Mouse (Mus musculus): ENCODE measurements around the gene Apaf1. TPM values are rescaled to one million over a fixed set of nuclear protein-coding genes. Genes with fewer than 3 reads are reported as not detected.
A peak's percentile ranks its signal among the peaks of the same experiment; 100 is the strongest.

Gene Apaf1
- polyA plus RNA-seq, 1 experiment from 2014 or later: 21.8 TPM

DNA sequence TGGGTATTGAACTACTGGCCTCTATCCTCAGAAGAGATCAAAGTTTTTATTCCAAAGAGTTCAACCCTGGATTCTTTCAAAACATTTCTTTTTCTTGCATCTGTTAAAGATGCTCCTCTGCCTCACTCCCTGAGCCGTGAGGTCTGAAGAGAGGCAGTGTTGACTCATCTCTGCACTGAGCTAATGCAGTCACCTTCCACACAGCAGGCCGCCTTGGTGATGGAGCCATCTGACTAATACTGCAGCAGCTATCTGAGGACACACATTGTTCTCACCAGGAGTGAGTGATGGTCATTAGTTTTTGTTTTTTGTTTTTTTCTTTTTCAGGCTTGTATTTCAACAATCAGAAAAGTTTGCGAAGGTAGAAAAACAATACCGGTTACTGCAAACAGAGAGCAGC is 10.2 kb upstream of the Apaf1 start:
- Histone ChIP-seq H3K9me3 (ENCODE audit: control insufficient read depth, low read length) (no peaks in the 10 kb centered on the region), H3K4me3 (replicated peaks; ENCODE audit: low read length) (no peak overlapping the region), H3K27ac (ENCODE audit: low read length) (no peak overlapping the region), H3K4me2 (ENCODE audit: low read length) (no peak overlapping the region), H3K36me3 (ENCODE audit: control insufficient read depth, insufficient read depth) (no peaks in the 10 kb centered on the region), H3K9ac (replicated peaks; ENCODE audit: low read depth, low read length) (no peak overlapping the region), H3K4me1 (replicated peaks; ENCODE audit: control insufficient read depth, insufficient read depth, low read length) (no peaks in the 10 kb centered on the region), H3K27me3 (replicated peaks; ENCODE audit: control insufficient read depth, insufficient read depth, low read length) (no peaks in the 10 kb centered on the region)
- ATAC-seq: no peak
- WGBS: 90% methylated on average over 4 of the region's 4 CpGs

DNA sequence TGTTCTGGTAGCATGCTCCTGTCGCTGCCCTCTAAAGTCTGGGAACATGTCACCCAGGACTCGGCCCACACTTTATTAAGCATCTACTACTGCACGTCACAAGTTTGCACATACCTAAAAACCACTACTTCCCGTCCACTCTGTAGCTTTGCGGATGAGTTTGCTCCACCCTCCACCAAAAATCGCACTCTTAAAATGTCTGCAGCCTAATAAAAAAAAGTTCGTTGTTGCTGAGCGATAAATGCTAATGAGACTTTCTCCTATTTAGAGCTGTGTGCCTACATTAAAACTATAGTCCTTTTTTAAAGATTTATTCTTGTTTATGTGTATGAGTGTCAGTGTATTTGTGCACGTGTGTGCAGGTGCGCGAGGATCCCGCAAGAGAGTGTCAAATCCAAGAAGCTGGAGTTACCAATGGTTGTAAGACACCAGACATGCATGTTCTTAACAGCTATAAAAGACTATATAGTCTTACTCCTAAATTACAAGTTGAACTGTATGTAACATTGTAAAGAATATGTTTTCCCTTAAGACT is 890 bp upstream of the Apaf1 start:
- WGBS: 41% methylated on average over 12 of the region's 12 CpGs
- H3K4me3 ChIP-seq (replicated peaks; ENCODE audit: low read length): peak overlapping the region; percentile 89
- peak overlapping the region; percentile 70 for H3K4me2 ChIP-seq (ENCODE audit: low read length)
- H3K9ac ChIP-seq (replicated peaks; ENCODE audit: low read depth, low read length): peak overlapping the region; percentile 72
- H3K4me1 ChIP-seq (replicated peaks; ENCODE audit: control insufficient read depth, insufficient read depth, low read length): peaks cover 6% of the 10 kb centered on the region
- H3K27me3 ChIP-seq (replicated peaks; ENCODE audit: control insufficient read depth, insufficient read depth, low read length): no peaks in the 10 kb centered on the region
- no peak for ATAC-seq
- no peaks in the 10 kb centered on the region for H3K9me3 ChIP-seq (ENCODE audit: control insufficient read depth, low read length)
- H3K27ac ChIP-seq (ENCODE audit: low read length): peak overlapping the region; percentile 57; the same call in 1 of the 2 replicates
- no peaks in the 10 kb centered on the region for H3K36me3 ChIP-seq (ENCODE audit: control insufficient read depth, insufficient read depth)

GRCm38 (mm10) chr10:91081959-91082507 is 537 bp downstream of the Apaf1 start:
- ATAC-seq: no peak; the same call in 1 of the 2 replicates
- H3K4me2 ChIP-seq (ENCODE audit: low read length): peak overlapping the region; percentile 77
- H3K27me3 ChIP-seq (replicated peaks; ENCODE audit: control insufficient read depth, insufficient read depth, low read length): no peaks in the 10 kb centered on the region
- H3K4me3 ChIP-seq (replicated peaks; ENCODE audit: low read length): peak overlapping the region; percentile 89
- WGBS: 0% methylated on average over 26 of the region's 27 CpGs
- H3K9ac ChIP-seq (replicated peaks; ENCODE audit: low read depth, low read length): peak overlapping the region; percentile 87
- no peaks in the 10 kb centered on the region for H3K36me3 ChIP-seq (ENCODE audit: control insufficient read depth, insufficient read depth)
- peak overlapping the region; percentile 85 for H3K27ac ChIP-seq (ENCODE audit: low read length)
- peaks cover 6% of the 10 kb centered on the region for H3K4me1 ChIP-seq (replicated peaks; ENCODE audit: control insufficient read depth, insufficient read depth, low read length)
- H3K9me3 ChIP-seq (ENCODE audit: control insufficient read depth, low read length): no peaks in the 10 kb centered on the region

GRCm38 (mm10) chr10:91080540-91080939 is 2.0 kb downstream of the Apaf1 start:
- Histone ChIP-seq H3K27me3 (replicated peaks; ENCODE audit: control insufficient read depth, insufficient read depth, low read length) (no peaks in the 10 kb centered on the region), H3K9me3 (ENCODE audit: control insufficient read depth, low read length) (no peaks in the 10 kb centered on the region), H3K27ac (ENCODE audit: low read length) (no peak overlapping the region), H3K36me3 (ENCODE audit: control insufficient read depth, insufficient read depth) (no peaks in the 10 kb centered on the region), H3K9ac (replicated peaks; ENCODE audit: low read depth, low read length) (no peak overlapping the region), H3K4me2 (ENCODE audit: low read length) (no peak overlapping the region), H3K4me3 (replicated peaks; ENCODE audit: low read length) (no peak overlapping the region), H3K4me1 (replicated peaks; ENCODE audit: control insufficient read depth, insufficient read depth, low read length) (peaks cover 6% of the 10 kb centered on the region)
- no peak for ATAC-seq
- WGBS: 85% methylated on average over 5 of the region's 5 CpGs

DNA sequence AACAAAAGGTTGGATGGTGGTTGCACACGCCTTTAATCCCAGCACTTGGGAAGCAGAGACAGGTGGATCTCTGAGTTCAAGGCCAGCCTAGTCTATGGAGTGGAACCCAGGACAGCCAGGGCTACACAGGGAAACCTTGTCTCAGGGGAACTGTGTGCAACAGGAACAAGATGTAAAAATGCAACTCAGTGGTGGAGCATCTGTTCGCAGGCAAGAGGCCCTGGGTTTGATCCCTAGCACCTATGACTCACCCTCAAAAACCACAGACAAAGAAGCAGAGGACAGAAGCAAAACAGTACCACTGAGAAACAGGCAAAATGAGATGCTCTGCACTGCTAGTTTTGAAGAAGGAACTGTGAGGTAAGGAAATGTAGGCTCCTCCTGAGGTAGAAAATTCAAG is 5.9 kb downstream of the Apaf1 start:
- no peak overlapping the region for H3K27ac ChIP-seq (ENCODE audit: low read length)
- no peak overlapping the region for H3K9ac ChIP-seq (replicated peaks; ENCODE audit: low read depth, low read length)
- H3K4me2 ChIP-seq (ENCODE audit: low read length): no peak overlapping the region
- 86% methylated on average over 2 of the region's 2 CpGs for WGBS
- no peaks in the 10 kb centered on the region for H3K27me3 ChIP-seq (replicated peaks; ENCODE audit: control insufficient read depth, insufficient read depth, low read length)
- H3K4me3 ChIP-seq (replicated peaks; ENCODE audit: low read length): no peak overlapping the region
- no peak for ATAC-seq
- H3K9me3 ChIP-seq (ENCODE audit: control insufficient read depth, low read length): no peaks in the 10 kb centered on the region
- peaks cover 3% of the 10 kb centered on the region for H3K4me1 ChIP-seq (replicated peaks; ENCODE audit: control insufficient read depth, insufficient read depth, low read length)
- peaks cover 2% of the 10 kb centered on the region; the same call in 1 of the 2 replicates for H3K36me3 ChIP-seq (ENCODE audit: control insufficient read depth, insufficient read depth)

- H3K4me3 ChIP-seq (replicated peaks; ENCODE audit: low read length): no peak overlapping the region
- ATAC-seq: no peak
- H3K4me1 ChIP-seq (replicated peaks; ENCODE audit: control insufficient read depth, insufficient read depth, low read length): no peaks in the 10 kb centered on the region
- H3K27me3 ChIP-seq (replicated peaks; ENCODE audit: control insufficient read depth, insufficient read depth, low read length): no peaks in the 10 kb centered on the region
- H3K4me2 ChIP-seq (ENCODE audit: low read length): no peak overlapping the region
- peaks cover 5% of the 10 kb centered on the region; the same call in 1 of the 2 replicates for H3K36me3 ChIP-seq (ENCODE audit: control insufficient read depth, insufficient read depth)
- no peak overlapping the region for H3K9ac ChIP-seq (replicated peaks; ENCODE audit: low read depth, low read length)
- 66% methylated on average over 3 of the region's 3 CpGs for WGBS
- H3K27ac ChIP-seq (ENCODE audit: low read length): no peak overlapping the region
- no peaks in the 10 kb centered on the region for H3K9me3 ChIP-seq (ENCODE audit: control insufficient read depth, low read length)
Observed at GRCm38 (mm10) chr10:91073345-91073744, 9.2 kb downstream of the Apaf1 start.

DNA sequence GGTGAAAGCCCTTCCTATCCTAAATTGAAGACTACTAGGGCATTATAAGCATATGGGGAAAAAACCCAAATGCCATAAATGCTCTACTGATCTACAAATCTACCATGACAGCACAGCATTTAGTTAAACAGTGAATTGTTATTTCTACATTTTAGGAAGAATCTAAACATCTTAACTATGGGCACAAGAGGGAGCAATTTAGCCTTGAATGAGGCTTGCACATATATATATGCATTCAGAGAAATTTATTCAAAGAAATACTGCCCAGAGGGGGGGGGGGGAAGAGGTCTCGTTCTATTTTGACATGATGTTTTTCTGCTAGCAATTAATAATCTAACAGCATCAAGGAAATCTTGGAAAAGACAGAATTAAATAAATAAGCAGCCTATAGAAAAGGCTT is 10.8 kb downstream of the Apaf1 start:
- Histone ChIP-seq H3K9ac (replicated peaks; ENCODE audit: low read depth, low read length) (no peak overlapping the region), H3K4me2 (ENCODE audit: low read length) (no peak overlapping the region), H3K9me3 (ENCODE audit: control insufficient read depth, low read length) (no peaks in the 10 kb centered on the region), H3K27me3 (replicated peaks; ENCODE audit: control insufficient read depth, insufficient read depth, low read length) (no peaks in the 10 kb centered on the region), H3K27ac (ENCODE audit: low read length) (no peak overlapping the region), H3K4me3 (replicated peaks; ENCODE audit: low read length) (no peak overlapping the region), H3K4me1 (replicated peaks; ENCODE audit: control insufficient read depth, insufficient read depth, low read length) (no peaks in the 10 kb centered on the region), H3K36me3 (ENCODE audit: control insufficient read depth, insufficient read depth) (peaks cover 7% of the 10 kb centered on the region; the same call in 1 of the 2 replicates)
- WGBS: 38% methylated on average over 1 of the region's 1 CpGs
- ATAC-seq: no peak

DNA sequence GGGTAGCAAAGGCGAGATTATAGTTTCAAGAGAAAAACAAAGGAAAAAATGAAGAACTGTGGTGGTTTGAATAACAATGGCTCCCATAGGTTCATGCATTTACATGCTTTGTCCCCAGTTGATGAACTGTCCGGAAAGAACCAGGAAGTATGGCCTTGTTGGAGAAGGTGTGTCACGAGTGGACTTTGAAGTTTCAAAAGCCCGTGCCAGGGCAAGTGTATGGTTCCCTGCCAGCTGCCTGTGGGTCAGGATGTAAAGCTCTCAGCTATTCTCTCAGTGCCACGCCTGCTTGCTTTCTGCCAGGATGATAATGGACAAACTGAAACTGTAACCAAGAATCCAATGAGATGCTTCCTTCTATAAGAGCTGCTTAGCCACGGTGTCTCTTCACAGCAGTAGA is 20.2 kb downstream of the Apaf1 start:
- Histone ChIP-seq H3K27ac (ENCODE audit: low read length) (no peak overlapping the region), H3K4me2 (ENCODE audit: low read length) (no peak overlapping the region), H3K36me3 (ENCODE audit: control insufficient read depth, insufficient read depth) (peaks cover 12% of the 10 kb centered on the region), H3K27me3 (replicated peaks; ENCODE audit: control insufficient read depth, insufficient read depth, low read length) (no peaks in the 10 kb centered on the region), H3K4me1 (replicated peaks; ENCODE audit: control insufficient read depth, insufficient read depth, low read length) (peaks cover 2% of the 10 kb centered on the region; the same call in 1 of the 2 replicates), H3K9me3 (ENCODE audit: control insufficient read depth, low read length) (no peaks in the 10 kb centered on the region), H3K4me3 (replicated peaks; ENCODE audit: low read length) (no peak overlapping the region), H3K9ac (replicated peaks; ENCODE audit: low read depth, low read length) (no peak overlapping the region)
- WGBS: 91% methylated on average over 6 of the region's 6 CpGs
- no peak for ATAC-seq

DNA sequence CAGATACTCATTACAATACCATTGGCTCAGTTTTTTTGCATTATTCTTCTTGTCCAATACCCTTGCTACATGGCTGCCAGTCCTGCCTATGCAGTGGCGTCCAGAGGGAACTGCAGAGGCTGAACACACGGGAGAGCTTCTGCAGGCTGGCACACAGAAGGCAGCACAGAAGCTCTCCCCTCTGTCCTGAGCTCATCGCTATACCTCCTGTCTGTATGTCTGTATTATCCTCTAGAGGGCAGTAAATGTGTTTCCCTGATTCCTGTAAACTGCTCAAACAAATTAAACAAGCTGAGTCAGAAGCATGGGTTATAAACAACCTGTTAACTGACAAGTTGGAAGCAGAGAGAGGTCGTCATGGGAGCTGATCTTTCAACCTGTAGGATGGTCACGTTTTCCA is 21.8 kb downstream of the Apaf1 start:
- peak; percentile 75 for ATAC-seq
- H3K27ac ChIP-seq (ENCODE audit: low read length): no peak overlapping the region
- H3K9ac ChIP-seq (replicated peaks; ENCODE audit: low read depth, low read length): no peak overlapping the region
- WGBS: 26% methylated on average over 5 of the region's 5 CpGs
- H3K36me3 ChIP-seq (ENCODE audit: control insufficient read depth, insufficient read depth): peaks cover 3% of the 10 kb centered on the region; the same call in 1 of the 2 replicates
- peaks cover 2% of the 10 kb centered on the region; the same call in 1 of the 2 replicates for H3K4me1 ChIP-seq (replicated peaks; ENCODE audit: control insufficient read depth, insufficient read depth, low read length)
- H3K9me3 ChIP-seq (ENCODE audit: control insufficient read depth, low read length): no peaks in the 10 kb centered on the region
- H3K4me3 ChIP-seq (replicated peaks; ENCODE audit: low read length): no peak overlapping the region
- H3K4me2 ChIP-seq (ENCODE audit: low read length): no peak overlapping the region
- no peaks in the 10 kb centered on the region for H3K27me3 ChIP-seq (replicated peaks; ENCODE audit: control insufficient read depth, insufficient read depth, low read length)

Measured in forebrain, embryonic 16.5 days (tissue).